Mouse (Mus musculus) kidney, postnatal 36 days (tissue): Measurements from ENCODE around the gene Specc1l.
"Not testable (repeated sequence)": the region's sequence is repeated elsewhere in the genome, so short reads cannot be mapped to it uniquely, and the experiment has no call there.

ENCODE experiments used
- DNase-seq, 2 experiments: peaks; one replicate each; pipeline ENCODE4 v3.0.0; 2021 to 2022; ENCODE audit warnings: mixed read lengths in 2 of 2

Specc1l gene

DNA sequence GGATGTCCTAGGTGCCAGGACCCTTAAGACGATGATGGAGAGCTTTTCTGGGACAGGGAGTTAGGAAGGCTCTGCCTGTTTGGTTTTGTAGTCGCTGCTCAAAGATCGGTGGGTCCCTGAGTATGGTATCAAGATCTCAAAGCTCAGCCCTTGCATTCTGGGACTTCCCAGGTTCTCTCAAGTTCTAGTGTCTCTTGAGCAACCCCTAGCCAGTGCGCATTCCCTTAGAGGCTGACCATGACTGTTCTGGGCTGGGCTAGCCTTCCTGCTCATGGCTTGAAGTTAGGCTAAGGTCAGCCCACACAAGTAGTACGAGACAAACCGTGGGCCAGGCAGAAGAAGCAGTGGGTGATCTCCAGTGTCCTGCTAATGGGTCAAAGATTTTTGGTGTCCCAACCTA is 106.3 kb downstream of the Specc1l start:
- no peak for DNase-seq

DNA sequence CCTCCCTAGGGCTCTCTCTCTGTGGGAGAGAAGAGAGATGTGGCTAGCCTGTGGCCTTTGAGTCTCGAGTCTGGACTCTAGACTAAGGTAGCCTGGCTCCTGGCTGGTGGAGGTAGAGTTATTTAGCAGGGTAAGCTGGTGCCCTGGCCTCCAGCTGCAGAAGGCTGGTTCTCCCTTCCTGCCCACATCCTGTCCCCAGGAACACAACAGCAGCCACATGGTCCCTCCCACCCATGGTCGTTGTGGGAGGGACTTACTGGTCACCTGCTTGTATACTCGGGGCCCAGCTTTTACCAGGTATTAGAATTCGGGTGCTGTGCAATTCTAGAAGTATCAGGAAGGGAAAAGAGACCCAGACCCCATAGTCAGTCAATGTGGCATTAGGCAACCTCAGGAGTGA is 108.4 kb downstream of the Specc1l start:
- no peak for DNase-seq

DNA sequence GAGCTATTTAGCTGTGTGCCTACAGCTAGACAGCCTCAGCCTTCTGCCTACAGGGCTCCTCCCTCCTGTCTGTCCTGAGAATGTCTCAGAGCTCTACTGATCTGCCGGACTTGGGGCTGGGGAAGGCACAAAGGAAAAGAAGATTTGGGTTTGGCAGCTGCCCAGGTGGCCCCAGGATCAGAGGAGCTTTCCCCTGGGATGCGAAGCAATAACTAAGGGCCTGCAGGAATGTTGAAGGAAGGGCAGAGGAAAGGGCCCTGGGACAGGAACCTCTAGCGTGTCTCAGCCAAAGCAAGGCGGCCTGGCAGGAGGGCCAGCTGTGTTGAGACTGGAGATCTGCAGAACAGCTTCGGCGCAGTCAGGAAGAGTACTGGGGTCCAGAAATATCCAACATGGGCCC is 111.1 kb downstream of the Specc1l start:
- peak in 1 of 2 experiments; percentile 55 for DNase-seq

DNA sequence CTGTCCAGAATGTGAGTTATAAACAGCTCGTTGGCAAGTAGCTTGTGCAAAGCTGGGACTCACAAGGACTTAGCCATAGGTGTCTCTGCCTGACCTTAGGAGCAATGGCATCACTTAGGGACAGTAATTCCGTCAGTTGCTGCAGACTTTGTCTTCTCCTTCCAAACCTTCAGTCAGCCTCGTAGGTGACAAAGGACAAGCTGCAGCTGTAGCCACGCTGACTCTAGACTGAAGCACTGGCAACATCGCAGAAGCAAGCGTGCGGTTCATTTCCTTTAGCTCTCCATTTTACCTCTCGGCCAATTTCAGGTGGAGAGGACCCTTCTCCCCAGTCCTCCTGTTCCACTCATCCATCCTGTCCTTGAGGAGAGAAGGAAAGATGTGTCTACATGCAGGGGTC is 112.1 kb downstream of the Specc1l start:
- no peak for DNase-seq

DNA sequence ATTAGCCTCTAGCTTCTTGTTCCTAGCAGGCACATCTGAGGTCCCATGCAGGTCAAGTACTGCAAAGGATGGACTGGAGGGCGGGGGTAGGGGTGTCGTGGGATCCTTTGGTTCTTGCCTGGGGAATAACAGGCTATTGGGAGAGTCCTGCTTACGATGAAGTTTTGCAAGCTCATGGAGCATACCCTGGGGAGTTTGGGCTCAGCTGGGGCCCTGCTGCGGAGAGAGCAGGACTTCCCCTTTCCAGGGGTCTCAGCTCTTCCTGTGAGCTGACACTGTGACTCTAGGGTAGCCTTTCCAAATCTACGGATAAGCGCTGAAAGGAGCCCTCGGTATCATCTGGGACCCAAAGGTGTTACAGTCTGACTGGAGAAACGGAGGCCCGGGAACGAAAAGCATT is 112.5 kb downstream of the Specc1l start:
- DNase-seq: no peak

DNA sequence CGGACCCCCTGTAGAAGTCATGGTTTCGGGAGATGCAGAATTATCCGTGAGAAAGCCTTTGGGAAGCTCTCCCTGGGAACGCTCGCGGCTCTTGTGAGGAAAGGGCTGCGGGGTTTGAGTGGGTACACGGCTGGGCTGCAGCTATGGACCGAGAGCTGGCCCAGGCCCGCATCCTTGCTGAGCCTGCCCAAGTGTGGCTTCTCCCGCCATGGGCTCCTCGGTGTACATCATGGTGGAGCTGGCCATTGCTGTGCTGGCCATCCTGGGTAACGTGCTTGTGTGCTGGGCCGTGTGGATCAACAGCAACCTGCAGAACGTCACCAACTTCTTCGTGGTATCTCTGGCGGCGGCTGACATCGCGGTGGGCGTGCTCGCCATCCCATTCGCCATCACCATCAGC is 113.9 kb downstream of the Specc1l start:
- DNase-seq: no peak

DNA sequence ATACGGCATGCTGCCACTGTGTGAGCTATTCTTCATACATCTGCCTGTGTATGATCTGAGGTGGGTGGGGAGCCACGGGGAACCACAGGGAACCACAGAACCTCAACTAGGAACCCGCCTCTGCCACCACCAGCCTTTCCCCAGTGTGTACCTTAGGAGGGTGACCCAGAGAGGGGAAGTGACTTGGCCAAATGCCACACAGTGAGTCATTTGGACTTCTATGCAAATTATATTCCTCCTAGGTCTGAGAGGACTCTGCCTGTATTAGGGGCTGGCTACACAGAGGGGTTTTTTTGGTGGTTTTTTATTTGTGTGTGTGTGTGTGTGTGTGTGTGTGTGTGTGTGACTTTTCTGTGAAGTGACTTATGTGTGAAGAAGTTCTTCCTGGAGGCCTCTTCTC is 114.7 kb downstream of the Specc1l start:
- peak; percentile 69 to 72 for DNase-seq

DNA sequence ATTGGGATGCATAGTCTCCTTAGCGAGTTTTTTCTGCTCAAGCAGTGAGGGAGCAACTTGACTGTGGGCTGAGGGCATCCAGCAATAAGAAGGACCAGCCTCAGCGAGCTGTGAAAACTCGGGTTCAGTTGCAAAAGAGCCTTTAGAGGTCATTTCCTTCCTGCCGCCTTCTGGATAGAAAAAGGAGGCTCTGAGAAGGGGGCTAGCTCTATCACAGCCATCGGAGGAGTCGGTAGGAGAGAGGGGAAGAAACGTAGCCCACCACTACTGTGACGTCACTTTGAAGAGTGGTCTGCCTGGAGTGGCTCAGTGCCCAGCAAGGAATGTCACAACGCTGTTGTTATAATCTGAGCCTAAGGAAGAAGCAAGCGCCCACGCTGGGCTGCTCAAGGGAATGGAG is 115.2 kb downstream of the Specc1l start:
- DNase-seq: no peak

DNA sequence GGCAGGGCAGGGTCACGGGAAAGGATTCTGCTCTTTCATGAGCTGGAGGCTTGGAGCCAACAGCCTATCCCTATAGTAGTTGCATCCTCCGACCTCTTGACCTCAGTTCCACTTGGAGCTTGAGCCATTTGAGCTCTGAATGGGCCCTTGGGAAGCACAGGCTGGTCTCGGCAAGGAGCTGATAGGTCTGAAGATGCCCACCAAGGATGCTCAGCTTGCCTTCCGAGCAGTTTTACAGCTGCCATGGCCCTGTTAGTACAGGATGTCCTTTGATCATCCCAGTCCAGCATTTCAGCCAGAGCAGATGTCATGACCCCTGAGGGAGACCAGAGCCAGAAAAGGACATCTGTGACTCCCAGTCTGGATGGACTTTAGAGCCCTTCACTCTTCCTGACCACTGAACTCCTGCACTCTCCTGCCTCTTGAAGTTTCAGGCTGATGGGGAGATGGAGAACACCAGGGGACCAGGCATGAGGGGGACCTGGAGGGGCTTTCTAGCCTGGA is 116.4 kb downstream of the Specc1l start:
- DNase-seq: no peak

DNA sequence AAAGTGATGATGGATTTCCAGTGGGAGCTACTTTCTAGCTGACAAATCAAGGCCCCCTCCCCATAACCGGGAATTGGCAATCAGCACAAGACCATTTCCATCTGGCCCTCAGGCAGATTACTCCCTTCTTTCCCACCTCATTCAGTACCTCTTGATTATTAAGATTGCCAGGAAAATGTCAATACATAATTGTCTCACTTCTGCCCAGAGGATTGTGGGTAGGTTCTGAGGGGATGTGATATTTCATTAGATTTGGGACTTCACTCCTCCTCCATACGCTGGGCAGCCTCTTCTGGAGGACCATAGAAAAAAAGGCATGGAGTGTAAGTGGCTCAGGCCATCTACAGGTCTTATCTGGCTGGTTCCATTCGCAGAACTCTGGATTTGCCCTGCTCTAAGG is 120.4 kb downstream of the Specc1l start:
- no peak for DNase-seq

DNA sequence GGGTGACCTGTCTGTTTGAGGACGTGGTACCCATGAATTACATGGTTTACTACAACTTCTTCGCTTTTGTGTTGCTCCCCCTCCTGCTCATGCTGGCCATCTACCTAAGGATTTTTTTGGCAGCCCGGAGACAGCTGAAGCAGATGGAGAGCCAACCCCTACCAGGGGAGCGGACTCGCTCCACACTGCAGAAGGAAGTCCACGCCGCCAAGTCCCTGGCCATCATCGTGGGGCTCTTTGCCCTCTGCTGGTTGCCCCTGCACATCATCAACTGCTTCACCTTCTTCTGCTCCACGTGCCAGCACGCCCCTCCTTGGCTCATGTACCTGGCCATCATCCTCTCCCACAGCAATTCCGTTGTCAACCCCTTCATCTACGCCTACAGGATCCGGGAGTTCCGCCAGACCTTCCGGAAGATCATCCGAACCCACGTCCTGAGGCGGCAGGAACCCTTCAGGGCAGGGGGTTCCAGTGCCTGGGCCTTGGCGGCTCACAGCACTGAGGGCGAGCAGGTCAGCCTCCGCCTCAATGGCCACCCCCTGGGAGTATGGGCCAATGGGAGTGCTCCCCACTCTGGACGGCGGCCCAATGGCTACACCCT is 121.4 kb downstream of the Specc1l start:
- no peak for DNase-seq

DNA sequence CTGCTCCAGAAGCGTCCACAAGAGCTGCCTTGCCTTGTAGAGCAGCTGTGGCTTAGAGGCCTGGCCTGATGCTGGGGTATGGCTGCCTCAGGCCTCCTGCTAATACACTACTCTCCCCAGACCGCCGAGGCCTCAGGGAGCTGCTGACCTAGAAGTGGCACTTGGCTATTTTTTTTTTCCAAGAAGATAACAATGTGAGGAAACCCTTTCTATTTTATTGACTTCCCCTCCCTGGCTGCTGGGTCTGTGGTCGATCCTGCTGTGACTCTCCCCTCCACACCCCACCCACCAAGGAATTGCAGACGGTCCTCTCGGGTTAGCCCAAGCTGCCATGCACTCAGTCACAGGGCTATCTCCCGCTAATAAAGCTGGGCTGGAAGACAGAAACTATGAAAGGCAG is 122.3 kb downstream of the Specc1l start:
- no peak for DNase-seq

DNA sequence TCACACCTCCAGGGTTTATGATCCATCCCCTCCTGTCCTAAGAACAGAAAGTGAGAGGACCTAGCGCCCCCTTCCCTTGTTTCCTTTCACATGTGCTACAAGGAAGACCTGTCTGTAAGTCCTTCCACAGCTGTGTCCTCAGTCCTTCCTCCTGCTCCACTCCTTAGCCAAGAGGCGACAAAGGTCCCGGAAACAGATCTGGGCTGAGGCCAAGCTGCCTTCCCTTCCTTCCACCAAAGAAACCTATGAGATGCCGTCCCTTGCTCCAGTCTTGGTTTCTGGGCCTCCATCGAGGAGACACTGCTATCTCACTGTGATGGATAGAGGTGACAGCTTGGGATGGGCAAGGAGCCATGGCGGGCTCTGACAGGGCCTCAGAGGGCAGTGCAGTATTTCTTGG is 123.2 kb downstream of the Specc1l start:
- DNase-seq: peak in 1 of 2 experiments; percentile 66

DNA sequence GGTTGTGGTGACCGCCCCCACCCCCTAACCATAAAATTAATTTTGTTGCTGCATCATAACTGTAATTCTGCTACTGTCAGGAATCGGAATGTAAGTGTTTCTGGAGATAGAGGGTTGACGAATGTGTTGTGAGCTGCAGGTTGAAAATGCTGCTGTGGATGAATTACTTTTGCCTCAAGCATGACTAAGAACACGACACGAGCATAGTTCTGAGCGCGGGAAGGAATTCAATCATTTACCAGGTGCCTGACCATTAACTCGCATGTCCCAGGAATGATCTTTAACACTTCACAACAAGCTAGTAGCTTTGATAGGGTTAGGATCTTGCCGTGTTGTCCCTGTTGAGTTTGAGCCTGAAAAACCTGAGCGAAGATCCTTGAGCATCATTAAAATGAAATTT is 125.4 kb downstream of the Specc1l start:
- peak; percentile 66 for DNase-seq

DNA sequence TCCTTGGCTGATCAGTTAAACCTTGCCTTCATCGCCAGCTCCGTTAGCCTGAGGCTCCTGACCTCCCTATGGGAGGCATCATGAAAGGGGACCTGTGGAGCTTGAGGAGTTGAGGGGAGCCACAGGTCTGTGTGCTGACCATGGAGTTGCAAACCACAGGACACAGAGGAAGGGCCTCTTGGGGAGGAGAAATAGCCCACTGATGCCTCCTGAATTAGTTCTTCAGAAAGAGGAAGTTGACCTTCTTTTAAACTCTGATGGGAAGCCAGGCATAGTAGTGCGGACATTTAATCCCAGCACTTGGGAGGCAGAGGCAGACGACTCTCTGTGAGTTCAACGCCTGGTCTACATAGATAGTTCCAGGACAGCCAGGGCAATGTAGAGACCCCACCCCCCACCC is 127.0 kb downstream of the Specc1l start:
- DNase-seq: no peak

DNA sequence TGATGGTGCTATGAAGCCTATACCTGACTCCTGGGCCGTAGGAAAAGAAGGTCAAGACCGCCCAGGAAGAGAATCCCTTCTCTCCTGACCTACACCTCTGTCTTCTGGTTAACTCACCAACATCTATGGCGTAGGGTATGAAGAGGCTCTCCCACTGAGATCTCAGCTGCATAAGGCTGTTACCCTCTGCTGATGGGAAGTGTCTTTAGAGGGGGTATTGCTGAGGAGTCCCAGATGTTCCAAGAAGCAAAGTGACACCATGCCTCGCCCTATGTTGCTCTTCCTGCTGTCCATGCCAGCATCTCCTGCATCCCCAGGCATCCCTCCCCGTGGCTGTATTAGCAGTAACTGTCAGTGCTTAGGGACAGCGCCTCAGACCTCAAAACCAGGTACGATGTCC is 127.5 kb downstream of the Specc1l start:
- DNase-seq: no peak

DNA sequence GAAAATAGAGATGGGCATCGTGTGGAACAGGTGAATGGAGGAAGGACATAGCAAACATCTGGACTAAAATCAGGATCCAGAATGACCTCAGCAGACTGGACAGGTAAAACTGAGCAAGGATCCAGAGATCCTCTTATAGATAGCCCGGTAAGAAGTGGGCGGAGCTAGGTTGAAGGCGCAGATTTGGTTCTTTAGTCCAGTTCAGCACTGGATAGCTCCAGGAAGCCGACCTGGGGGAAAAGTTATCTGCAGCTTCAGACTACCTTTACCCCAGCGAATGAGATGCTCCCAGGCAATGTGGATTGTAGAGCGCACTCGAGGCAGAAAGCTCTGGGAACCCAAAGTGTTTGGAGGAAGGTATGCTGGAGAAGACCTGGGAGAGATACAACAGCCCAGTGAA is 130.1 kb downstream of the Specc1l start:
- peak in 1 of 2 experiments; percentile 37 for DNase-seq

DNA sequence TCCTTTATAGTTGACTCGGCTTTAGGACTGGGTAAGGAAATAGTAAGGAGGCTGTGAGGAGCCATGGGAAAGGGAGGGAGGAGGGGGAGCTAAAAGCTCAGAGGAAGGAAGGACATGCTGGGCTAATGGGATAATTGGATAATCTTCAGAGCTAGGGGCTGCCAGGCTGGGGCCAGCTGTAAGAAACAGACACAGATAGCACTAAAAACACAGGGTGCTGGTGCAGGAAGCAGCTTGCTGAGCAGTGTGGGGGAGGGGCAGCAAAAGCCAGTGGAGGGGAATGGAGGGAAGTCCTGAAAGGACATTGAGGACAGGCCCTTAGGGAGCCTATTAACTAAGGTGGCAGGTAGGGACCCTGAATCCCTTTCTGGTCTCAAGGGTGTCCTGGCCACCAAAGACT is 132.7 kb downstream of the Specc1l start:
- DNase-seq: not testable (repeated sequence)

DNA sequence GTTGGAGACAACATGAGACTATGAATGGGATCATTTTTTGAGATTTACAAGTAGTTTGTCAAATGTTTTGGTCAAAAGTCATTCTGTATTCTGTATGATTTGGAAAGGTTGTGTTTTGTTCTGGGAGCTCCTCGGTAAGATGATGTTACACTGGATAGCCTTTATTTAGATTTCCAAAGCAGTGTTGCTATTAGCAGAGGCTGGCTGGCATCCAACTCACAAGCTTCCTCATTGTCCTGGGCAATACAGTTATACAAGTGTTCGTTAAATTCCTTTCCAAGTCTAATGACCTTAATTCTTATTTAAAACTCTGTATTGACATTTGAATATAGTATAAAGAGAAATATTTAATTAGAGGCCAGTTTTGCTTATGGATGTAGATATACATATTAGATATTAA is 133.4 kb downstream of the Specc1l start:
- DNase-seq: peak in 1 of 2 experiments; percentile 53

DNA sequence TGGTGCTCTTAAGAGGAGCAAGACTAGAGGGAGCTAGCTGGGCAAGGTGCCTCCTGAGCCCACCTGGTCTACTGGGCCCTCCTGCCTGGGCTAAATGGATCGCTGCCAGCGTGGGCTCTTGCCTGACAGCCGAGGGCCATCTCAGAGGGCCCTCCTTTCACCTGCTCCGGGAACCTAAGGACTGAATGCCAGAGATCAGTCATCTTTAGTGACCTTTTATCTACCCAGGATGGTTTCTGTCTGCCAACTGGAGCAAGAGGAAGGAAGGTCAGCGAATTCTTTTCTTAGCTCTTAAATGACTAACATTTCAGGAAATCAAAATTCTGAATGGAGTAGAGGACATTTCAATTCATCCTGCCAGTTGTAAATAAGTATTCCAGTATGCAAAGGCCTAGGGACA is 138.7 kb downstream of the Specc1l start:
- no peak for DNase-seq

DNA sequence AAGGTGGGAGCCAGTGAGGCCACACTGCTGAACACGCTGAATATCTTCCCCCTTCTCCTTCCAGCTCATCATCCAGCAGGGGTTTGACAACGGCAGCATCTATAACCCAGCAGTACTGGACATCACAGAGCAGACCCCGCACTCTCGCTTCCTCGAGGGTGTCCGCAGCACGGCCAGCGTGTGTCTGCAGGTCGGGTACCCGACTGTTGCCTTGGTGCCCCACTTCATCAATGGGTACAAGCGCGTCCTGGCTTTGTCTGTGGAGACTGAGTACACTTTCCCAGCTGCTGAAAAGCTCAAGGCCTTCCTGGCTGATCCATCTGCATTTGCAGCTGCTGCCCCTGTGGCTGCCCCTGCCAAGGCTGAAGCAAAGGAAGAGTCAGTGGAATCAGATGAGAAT is 140.7 kb downstream of the Specc1l start:
- no peak for DNase-seq

DNA sequence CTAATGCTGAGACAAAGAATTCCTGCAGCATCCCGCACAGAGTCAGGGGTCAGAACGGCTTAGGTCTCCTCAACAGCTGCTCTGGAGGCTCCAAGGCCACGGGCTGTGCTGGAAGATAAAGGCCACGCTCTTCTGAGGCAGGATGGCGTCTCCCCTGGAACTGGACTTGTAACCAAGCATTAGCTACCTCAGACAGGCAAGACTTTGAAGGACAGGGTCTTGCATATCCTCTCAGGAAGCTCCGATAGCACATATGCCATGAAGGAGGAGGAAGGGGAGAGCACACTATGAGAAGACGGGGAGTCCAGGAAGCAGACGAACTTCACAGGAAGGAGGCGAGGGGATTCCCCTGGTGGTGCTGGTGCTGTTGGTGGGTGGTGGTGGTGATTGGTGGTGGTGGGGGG is 142.0 kb downstream of the Specc1l start:
- DNase-seq: not testable (repeated sequence)

DNA sequence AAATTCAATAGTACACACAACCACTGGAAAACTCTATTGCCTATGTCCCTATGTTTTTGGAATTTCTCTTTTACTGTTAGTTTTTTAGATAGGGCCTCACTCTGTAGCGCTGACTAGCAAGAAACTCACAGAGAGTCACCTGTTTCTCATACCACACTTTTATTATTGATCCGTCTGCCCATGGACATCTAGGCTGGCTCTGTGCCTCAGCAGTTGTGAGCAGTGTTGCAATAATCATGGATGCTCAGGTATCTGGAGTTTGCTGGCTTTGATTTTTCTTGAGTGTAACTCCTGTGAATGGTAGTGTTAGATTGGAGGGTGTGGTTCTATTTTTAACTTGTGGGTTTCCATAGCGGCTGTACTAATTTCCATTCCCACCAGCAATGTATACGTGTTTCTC is 143.5 kb downstream of the Specc1l start:
- DNase-seq: no peak
